Mouse (Mus musculus) liver, embryonic 14.5 days (tissue): ENCODE results near the gene Acoxl.

Experiments
- CTCF ChIP-seq: IDR thresholded peaks from 2 replicates; pipeline ENCODE4 v1.5.1; 2016; ENCODE audit warnings: antibody characterized with exemption, low read depth, control low read depth
- EP300 ChIP-seq: IDR thresholded peaks from 2 replicates; pipeline ENCODE4 v1.6.1; 2016; ENCODE audit warnings: antibody characterized with exemption, low read depth

- TF ChIP-seq CTCF (no peak), EP300 (no peak)
Measured at GRCm38 (mm10) chr2:128071791-128072190, 233.1 kb downstream of the Acoxl start.
